Mouse (Mus musculus): Measurements from ENCODE around the gene Dkc1.

Gene Dkc1

GRCm38 (mm10) chrX:75138182-75138581 lies 42.5 kb downstream of the Dkc1 start:
- DNase-seq (ENCODE audit: low read depth, low spot score), result no peak

DNA sequence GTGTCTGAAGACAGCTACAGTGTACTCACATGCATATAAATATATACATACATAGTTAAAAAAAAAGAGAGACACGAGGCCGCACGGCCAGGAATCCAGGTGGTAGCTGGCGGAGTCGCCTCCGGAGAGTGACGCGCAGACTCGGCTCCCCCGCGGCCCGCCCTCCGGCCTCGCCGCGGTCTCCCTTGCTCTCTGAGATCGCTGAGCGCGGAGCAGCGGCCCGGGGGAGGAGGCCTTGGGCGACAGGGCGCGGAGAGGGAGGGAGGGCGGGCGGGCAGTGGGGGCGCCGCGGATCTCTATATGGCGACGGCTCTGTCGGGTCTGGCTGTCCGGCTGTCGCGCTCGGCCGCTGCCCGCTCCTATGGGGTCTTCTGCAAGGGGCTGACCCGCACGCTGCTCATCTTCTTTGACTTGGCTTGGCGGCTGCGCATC lies 47.5 kb downstream of the Dkc1 start:
- peak; percentile 4 for DNase-seq (ENCODE audit: low read depth, low spot score)

- no peak for DNase-seq (ENCODE audit: low read depth, low spot score)
These were observed 52.8 kb downstream of the Dkc1 start for GRCm38 (mm10) chrX:75148414-75148813.

DNA sequence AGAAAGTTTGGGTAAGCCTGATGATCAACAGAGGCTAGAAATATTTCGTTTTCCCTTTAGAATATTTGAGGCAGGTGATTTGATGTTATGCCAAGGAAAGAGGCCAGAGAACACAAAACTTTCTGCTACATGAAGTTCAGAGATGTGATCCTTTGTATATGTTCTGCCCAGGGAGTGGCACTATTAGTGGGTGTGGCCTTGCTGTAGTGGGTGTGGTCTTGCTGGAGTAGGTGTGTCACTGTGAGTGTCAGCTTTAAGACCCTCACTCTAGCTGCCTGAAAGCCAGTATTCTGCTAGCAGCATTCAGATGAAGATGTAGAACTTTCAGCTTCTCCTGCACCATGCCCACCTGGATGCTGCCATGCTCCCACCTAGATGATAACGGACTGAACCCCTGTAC lies 54.6 kb downstream of the Dkc1 start:
- DNase-seq (ENCODE audit: low read depth, low spot score), result no peak

- DNase-seq (ENCODE audit: low read depth, low spot score), result no peak
These were observed 56.6 kb downstream of the Dkc1 start for GRCm38 (mm10) chrX:75152249-75152648.

- peak; percentile 44 for DNase-seq (ENCODE audit: low read depth, low spot score)
These were observed 60.1 kb downstream of the Dkc1 start for GRCm38 (mm10) chrX:75155576-75156243.
